Mouse (Mus musculus): ENCODE results near the gene Prap1. TPM values are rescaled to one million over a fixed set of nuclear protein-coding genes. Genes with fewer than 3 reads are reported as not detected.
A peak's percentile ranks its signal among the peaks of the same experiment; 100 is the strongest.

Gene Prap1
- polyA plus RNA-seq, 1 experiment from 2014 or later = 6.2 TPM

GRCm38 (mm10) chr7:140116329-140117054 lies 23.3 kb downstream of the Prap1 start, which contains the start of gene Echs1:
Gene Echs1, minus strand, starts transcription at chr7:140116476.
- H3K36me3 ChIP-seq (ENCODE audit: insufficient read depth, low read length) = peaks cover 13% of the 10 kb centered on the region; the same call in 1 of the 2 replicates
- no peaks in the 10 kb centered on the region for H3K27me3 ChIP-seq (ENCODE audit: insufficient read depth, low read length)
- peak; percentile 94 for DNase-seq (ENCODE audit: low spot score)
- peak within 1 kb of the TSS; percentile 80 for H3K9ac ChIP-seq (ENCODE audit: low read depth, low read length)
- no peaks in the 10 kb centered on the region for H3K9me3 ChIP-seq (replicated peaks; ENCODE audit: low read length)
- peak within 1 kb of the TSS; percentile 70 for H3K4me3 ChIP-seq (replicated peaks; ENCODE audit: low read depth, low read length)
- TF ChIP-seq CTCF (IDR thresholded peaks at IDR 0.05; ENCODE audit: low read depth) = no peak
- peak within 1 kb of the TSS; percentile 70 for H3K4me2 ChIP-seq (ENCODE audit: low read length)
- H3K27ac ChIP-seq = peak within 1 kb of the TSS; percentile 93
- peak; percentile 94 for ATAC-seq (replicated peaks; ENCODE audit: low FRiP score, low read depth)
- WGBS = 4% methylated on average over 28 of the region's 28 CpGs
- H3K4me1 ChIP-seq (replicated peaks; ENCODE audit: insufficient read depth, low read length) = no peaks in the 10 kb centered on the region; the same call in 1 of the 2 replicates

DNA sequence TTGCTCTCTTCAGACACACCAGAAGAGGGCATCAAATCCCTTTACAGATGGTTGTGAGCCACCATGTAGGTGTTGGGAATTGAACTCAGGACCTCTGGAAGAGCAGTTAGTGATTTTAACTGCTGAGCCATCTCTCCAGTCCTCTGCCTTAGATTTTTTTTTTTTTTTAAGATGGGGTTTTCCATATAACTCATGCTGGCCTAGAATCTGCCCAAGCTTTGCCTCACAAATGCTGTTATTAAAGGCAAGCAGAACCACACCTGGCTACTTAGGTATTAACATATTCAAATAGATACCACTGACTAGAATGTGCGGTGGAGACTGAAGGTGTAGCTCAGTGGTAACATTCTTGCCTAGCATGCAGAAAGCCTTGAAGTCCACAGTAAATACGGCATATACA lies 27.3 kb downstream of the Prap1 start:
- Histone ChIP-seq H3K27me3 (ENCODE audit: insufficient read depth, low read length) (no peaks in the 10 kb centered on the region), H3K27ac (no peak overlapping the region), H3K4me3 (replicated peaks; ENCODE audit: low read depth, low read length) (no peak overlapping the region), H3K9me3 (replicated peaks; ENCODE audit: low read length) (no peaks in the 10 kb centered on the region), H3K36me3 (ENCODE audit: insufficient read depth, low read length) (no peaks in the 10 kb centered on the region), H3K9ac (ENCODE audit: low read depth, low read length) (no peak overlapping the region), H3K4me2 (ENCODE audit: low read length) (no peak overlapping the region), H3K4me1 (replicated peaks; ENCODE audit: insufficient read depth, low read length) (no peaks in the 10 kb centered on the region; the same call in 1 of the 2 replicates)
- DNase-seq (ENCODE audit: low spot score) (no peak), ATAC-seq (replicated peaks; ENCODE audit: low FRiP score, low read depth) (no peak)
- WGBS = 91% methylated on average over 2 of the region's 2 CpGs
- TF ChIP-seq CTCF (IDR thresholded peaks at IDR 0.05; ENCODE audit: low read depth) = no peak

DNA sequence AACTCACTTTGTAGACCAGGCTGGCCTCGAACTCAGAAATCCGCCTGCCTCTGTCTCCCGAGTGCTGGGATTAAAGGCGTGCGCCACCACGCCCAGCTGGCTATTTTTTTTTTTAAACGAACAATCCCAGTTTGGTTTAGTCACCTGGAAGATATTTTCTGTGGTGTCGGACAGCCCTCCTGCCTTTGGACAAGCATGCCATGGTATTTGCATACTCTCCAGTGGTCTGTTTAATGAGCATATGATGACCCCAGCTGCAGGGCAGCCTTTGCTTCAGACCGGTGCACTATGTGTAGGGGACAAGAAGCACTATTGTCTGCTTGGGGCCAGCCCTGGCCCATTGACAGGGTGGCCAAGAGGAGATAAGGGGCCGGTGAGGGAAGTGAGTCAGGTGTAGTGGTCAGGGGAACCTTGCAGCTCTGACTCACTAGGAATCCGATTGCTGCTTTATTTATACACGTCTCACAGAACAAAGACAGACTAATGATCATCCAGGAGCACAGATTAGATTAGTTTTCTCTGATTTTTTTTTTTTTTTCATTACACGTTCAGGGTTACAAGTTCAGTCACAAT lies 28.2 kb downstream of the Prap1 start:
- no peaks in the 10 kb centered on the region for H3K36me3 ChIP-seq (ENCODE audit: insufficient read depth, low read length)
- H3K4me3 ChIP-seq (replicated peaks; ENCODE audit: low read depth, low read length) = no peak overlapping the region
- H3K27ac ChIP-seq = no peak overlapping the region
- H3K4me1 ChIP-seq (replicated peaks; ENCODE audit: insufficient read depth, low read length) = no peaks in the 10 kb centered on the region; the same call in 1 of the 2 replicates
- H3K9me3 ChIP-seq (replicated peaks; ENCODE audit: low read length) = no peaks in the 10 kb centered on the region
- 79% methylated on average over 13 of the region's 13 CpGs for WGBS
- ATAC-seq (replicated peaks; ENCODE audit: low FRiP score, low read depth) (no peak), DNase-seq (ENCODE audit: low spot score) (no peak)
- no peak for TF ChIP-seq CTCF (IDR thresholded peaks at IDR 0.05; ENCODE audit: low read depth)
- no peaks in the 10 kb centered on the region for H3K27me3 ChIP-seq (ENCODE audit: insufficient read depth, low read length)
- H3K4me2 ChIP-seq (ENCODE audit: low read length) = no peak overlapping the region
- H3K9ac ChIP-seq (ENCODE audit: low read depth, low read length) = no peak overlapping the region

DNA sequence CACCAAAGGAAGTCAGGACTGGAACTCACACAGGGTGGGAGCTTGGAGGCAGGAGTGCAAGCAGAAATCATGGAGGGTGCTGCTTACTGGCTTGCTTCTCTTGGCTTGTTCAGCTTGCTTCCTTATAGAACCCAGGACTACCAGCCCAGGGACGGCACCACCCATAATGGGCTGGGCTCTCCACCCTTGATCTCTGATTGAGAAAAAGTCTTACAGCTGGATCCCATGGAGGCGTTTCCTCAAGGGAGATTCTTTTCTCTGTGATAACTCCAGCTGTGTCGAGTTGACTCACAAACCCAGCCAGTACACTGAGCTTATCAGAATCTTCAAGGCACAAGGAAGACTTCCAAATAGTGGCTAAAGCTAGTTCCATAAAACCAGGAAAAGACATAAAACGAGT lies 29.6 kb downstream of the Prap1 start:
- no peak for DNase-seq (ENCODE audit: low spot score)
- 37% methylated on average over 4 of the region's 4 CpGs for WGBS
- TF ChIP-seq CTCF (IDR thresholded peaks at IDR 0.05; ENCODE audit: low read depth) = no peak

GRCm38 (mm10) chr7:140124382-140124781 lies 31.2 kb downstream of the Prap1 start:
- no peak for DNase-seq (ENCODE audit: low spot score)
- no peaks in the 10 kb centered on the region for H3K9me3 ChIP-seq (replicated peaks; ENCODE audit: low read length)
- H3K36me3 ChIP-seq (ENCODE audit: insufficient read depth, low read length) = no peaks in the 10 kb centered on the region
- no peak for TF ChIP-seq CTCF (IDR thresholded peaks at IDR 0.05; ENCODE audit: low read depth)
- no peak overlapping the region for H3K4me3 ChIP-seq (replicated peaks; ENCODE audit: low read depth, low read length)
- H3K4me2 ChIP-seq (ENCODE audit: low read length) = no peak overlapping the region
- 91% methylated on average over 1 of the region's 1 CpGs for WGBS
- no peak overlapping the region for H3K27ac ChIP-seq
- H3K9ac ChIP-seq (ENCODE audit: low read depth, low read length) = no peak overlapping the region
- H3K4me1 ChIP-seq (replicated peaks; ENCODE audit: insufficient read depth, low read length) = no peaks in the 10 kb centered on the region; the same call in 1 of the 2 replicates
- ATAC-seq (replicated peaks; ENCODE audit: low FRiP score, low read depth) = no peak
- no peaks in the 10 kb centered on the region for H3K27me3 ChIP-seq (ENCODE audit: insufficient read depth, low read length)

More for the DNA sequence above, 29.6 kb downstream of the Prap1 start:
- no peaks in the 10 kb centered on the region for H3K9me3 ChIP-seq (replicated peaks; ENCODE audit: low read length)
- no peaks in the 10 kb centered on the region; the same call in 1 of the 2 replicates for H3K4me1 ChIP-seq (replicated peaks; ENCODE audit: insufficient read depth, low read length)
- no peaks in the 10 kb centered on the region for H3K36me3 ChIP-seq (ENCODE audit: insufficient read depth, low read length)
- H3K27me3 ChIP-seq (ENCODE audit: insufficient read depth, low read length) = no peaks in the 10 kb centered on the region
- H3K9ac ChIP-seq (ENCODE audit: low read depth, low read length) = no peak overlapping the region
- H3K4me2 ChIP-seq (ENCODE audit: low read length) = no peak overlapping the region
- H3K4me3 ChIP-seq (replicated peaks; ENCODE audit: low read depth, low read length) = no peak overlapping the region
- no peak for ATAC-seq (replicated peaks; ENCODE audit: low FRiP score, low read depth)
- H3K27ac ChIP-seq = no peak overlapping the region

- peak overlapping the region; percentile 84 for H3K4me3 ChIP-seq (replicated peaks; ENCODE audit: low read depth, low read length)
- peak; percentile 98 for DNase-seq (ENCODE audit: low spot score)
- peak overlapping the region; percentile 91 for H3K9ac ChIP-seq (ENCODE audit: low read depth, low read length)
- no peaks in the 10 kb centered on the region; the same call in 1 of the 2 replicates for H3K4me1 ChIP-seq (replicated peaks; ENCODE audit: insufficient read depth, low read length)
- TF ChIP-seq CTCF (IDR thresholded peaks at IDR 0.05; ENCODE audit: low read depth) = no peak
- no peaks in the 10 kb centered on the region for H3K27me3 ChIP-seq (ENCODE audit: insufficient read depth, low read length)
- peak; percentile 97 for ATAC-seq (replicated peaks; ENCODE audit: low FRiP score, low read depth)
- peaks cover 9% of the 10 kb centered on the region; the same call in 1 of the 2 replicates for H3K36me3 ChIP-seq (ENCODE audit: insufficient read depth, low read length)
- H3K9me3 ChIP-seq (replicated peaks; ENCODE audit: low read length) = no peaks in the 10 kb centered on the region
- H3K4me2 ChIP-seq (ENCODE audit: low read length) = peak overlapping the region; percentile 86
- peak overlapping the region; percentile 73 for H3K27ac ChIP-seq
- WGBS = 2% methylated on average over 40 of the region's 40 CpGs
Observed at GRCm38 (mm10) chr7:140125278-140126021, 32.3 kb downstream of the Prap1 start.
